Comparison of ENCODE assay signal across 10 mouse cellular contexts in the genomic region with DNA sequence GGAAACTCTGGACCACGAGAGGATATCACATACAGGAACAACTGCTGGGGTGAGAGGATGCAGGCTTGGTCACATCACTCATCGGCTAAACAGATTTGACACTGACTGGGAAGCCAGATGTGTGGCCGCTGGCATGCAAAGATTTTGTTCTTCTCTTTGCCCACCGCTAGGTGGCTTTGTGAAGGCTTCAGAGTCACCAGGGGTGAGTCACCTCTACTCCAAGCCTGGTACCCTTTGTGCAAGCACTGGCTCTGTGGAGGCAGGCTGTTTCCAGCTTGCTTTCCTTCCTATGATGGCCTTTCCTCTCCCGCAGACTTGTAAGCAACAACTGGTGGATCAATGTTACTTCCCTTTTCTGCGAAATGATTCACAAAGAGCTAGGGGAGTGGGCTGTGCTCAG.
A peak's percentile ranks its signal among the peaks of the same experiment; 100 is the strongest.
DNase-seq lines count a peak whose midpoint lies in the region; ATAC-seq and TF ChIP-seq lines count a peak whose summit lies in the region.
"Had no signal": no experiment of that assay in that cellular context is flagged by ENCODE, and none has a peak within 500 bp of the region (broad histone marks: within the 10 kb centered on the region; RNA-seq: fewer than 3 reads in every experiment).

No protein-coding gene starts in this region.

- H3K27me3 ChIP-seq in kidney, postnatal 0 days (ENCODE audit: insufficient read depth, low read length) = no peaks in the 10 kb centered on the region
- no peaks in the 10 kb centered on the region for H3K27me3 ChIP-seq in kidney, embryonic 15.5 days
- H3K27me3 ChIP-seq in MEL (ENCODE audit: control insufficient read depth in 1 of 2, insufficient read depth in 2 of 2, low read length in 2 of 2) = no peaks in the 10 kb centered on the region

- H3K4me3 ChIP-seq in kidney, postnatal 0 days (replicated peaks; ENCODE audit: low read depth, low read length) = no peak overlapping the region
- no peak overlapping the region for H3K4me3 ChIP-seq in kidney, embryonic 15.5 days (replicated peaks)
- H3K4me3 ChIP-seq in MEL (ENCODE audit: control insufficient read depth in 1 of 2, insufficient read depth in 1 of 2, low read depth in 2 of 2, low read length in 2 of 2) = no peak overlapping the region

- TF ChIP-seq EP300 in MEL (IDR thresholded peaks at IDR 0.05; ENCODE audit: low read depth in 1 of 2, low read length in 2 of 2) = no peak

- H3K36me3 ChIP-seq in kidney, postnatal 0 days (ENCODE audit: insufficient read depth, low read length) = no peaks in the 10 kb centered on the region
- H3K36me3 ChIP-seq in kidney, embryonic 15.5 days = peaks cover 23% of the 10 kb centered on the region
- peaks cover 0 to 2% of the 10 kb centered on the region in 2 experiments; a peak in 2 of 4 replicates for H3K36me3 ChIP-seq in MEL (ENCODE audit: control insufficient read depth in 1 of 2, insufficient read depth in 2 of 2, low read length in 2 of 2)

- WGBS in kidney, postnatal 0 days = 70% methylated on average over 6 of the region's 6 CpGs
- 64% methylated on average over 6 of the region's 6 CpGs for WGBS in kidney, embryonic 15.5 days

- H3K9ac ChIP-seq in kidney, postnatal 0 days (ENCODE audit: low read depth, low read length) = no peak overlapping the region
- no peak overlapping the region for H3K9ac ChIP-seq in kidney, embryonic 15.5 days
- no peak overlapping the region for H3K9ac ChIP-seq in MEL (ENCODE audit: control insufficient read depth, low read depth, low read length, poor library complexity, severe bottlenecking)

- peak; percentile 16 for DNase-seq in kidney, postnatal 0 days (ENCODE audit: low spot score)
- peak; percentile 44 for DNase-seq in MEL (ENCODE audit: low read depth, low spot score)
- DNase-seq in c-Kit-positive CD71-positive TER-119-negative erythroid progenitor cells, embryonic 14.5 days (ENCODE audit: low read depth) = peak; percentile 30
- DNase-seq in layer of hippocampus, postnatal 14 days (ENCODE audit: low spot score in 2 of 2) = no peak
- DNase-seq in gastrocnemius, postnatal 10 days = no peak
- no peak for DNase-seq in spleen, postnatal 14 days (ENCODE audit: low spot score in 2 of 2)
- DNase-seq: cerebellum, adult 11-12 months; right cerebral cortex, adult 18-20 months had no signal

- TF ChIP-seq RAD21 in MEL (IDR thresholded peaks at IDR 0.05; ENCODE audit: low read depth, low read length) = peak; percentile 21

- H3K4me1 ChIP-seq in kidney, postnatal 0 days (replicated peaks; ENCODE audit: insufficient read depth, low read length) = peaks cover 14% of the 10 kb centered on the region; the same call in 1 of the 2 replicates
- H3K4me1 ChIP-seq in kidney, embryonic 15.5 days = peaks cover 27% of the 10 kb centered on the region
- no peaks in the 10 kb centered on the region for H3K4me1 ChIP-seq in MEL (ENCODE audit: control insufficient read depth in 1 of 2, insufficient read depth in 2 of 2, low read length in 2 of 2)

- peak; percentile 52; the same call in 1 of the 2 replicates for TF ChIP-seq CTCF in kidney, postnatal 0 days (IDR thresholded peaks at IDR 0.05; ENCODE audit: low read depth)
- peak; percentile 24 to 48 (median 30); a peak in 4 of 6 replicates for TF ChIP-seq CTCF in MEL (IDR thresholded peaks at IDR 0.05 in 2 of 3, conservative IDR thresholded peaks at IDR 0.05 in 1 of 3; ENCODE audit: control insufficient read depth in 1 of 3, insufficient read depth in 1 of 3, low read depth in 2 of 3, low read length in 3 of 3, poor library complexity in 1 of 3, severe bottlenecking in 1 of 3)

- H3K9me3 ChIP-seq in kidney, postnatal 0 days (replicated peaks; ENCODE audit: low read length) = no peaks in the 10 kb centered on the region
- no peaks in the 10 kb centered on the region for H3K9me3 ChIP-seq in kidney, embryonic 15.5 days (replicated peaks)
- H3K9me3 ChIP-seq in MEL (replicated peaks; ENCODE audit: insufficient read depth, low read length) = no peaks in the 10 kb centered on the region

- ATAC-seq in kidney, postnatal 0 days (replicated peaks; ENCODE audit: low FRiP score, low read depth) = no peak
- ATAC-seq in kidney, embryonic 15.5 days (replicated peaks; ENCODE audit: low FRiP score) = no peak
- peak; percentile 37 for ATAC-seq in megakaryocyte, adult 5-6 weeks (ENCODE audit: poor library complexity, severe bottlenecking)

- no peak for TF ChIP-seq POLR2A in MEL (IDR thresholded peaks at IDR 0.05; ENCODE audit: control insufficient read depth in 1 of 2, insufficient read depth in 1 of 2, low read depth in 1 of 2, low read length in 2 of 2, poor library complexity in 1 of 2)

- H3K79me2 ChIP-seq in MEL (ENCODE audit: control insufficient read depth, insufficient read depth, low read length, poor library complexity) = no peaks in the 10 kb centered on the region

- no peak overlapping the region for H3K27ac ChIP-seq in kidney, postnatal 0 days
- no peak overlapping the region for H3K27ac ChIP-seq in kidney, embryonic 15.5 days
- H3K27ac ChIP-seq in MEL (ENCODE audit: control insufficient read depth, low read depth, low read length) = no peak overlapping the region

- H3K4me2 ChIP-seq in kidney, postnatal 0 days (ENCODE audit: low read length) = no peak overlapping the region
- H3K4me2 ChIP-seq in kidney, embryonic 15.5 days = no peak overlapping the region

TF ChIP-seq in MEL, 35 proteins besides CTCF, POLR2A, EP300 and RAD21:
- TF ChIP-seq SMC3 (IDR thresholded peaks at IDR 0.05; ENCODE audit: low read depth, low read length) (peak; percentile 49), USF2 (IDR thresholded peaks at IDR 0.05; ENCODE audit: borderline replicate concordance in 1 of 2, insufficient read depth in 1 of 2, low read depth in 1 of 2, low read length in 2 of 2) (no peak)

Comparison
In these comparisons a context has a peak if more than half of its experiments do, and no peak if none do; other contexts are left out.
1. DNase-seq: peak in kidney, postnatal 0 days (single experiment), MEL (single experiment) and c-Kit-positive CD71-positive TER-119-negative erythroid progenitor cells, embryonic 14.5 days (single experiment); none in layer of hippocampus, postnatal 14 days (0 of 2), gastrocnemius, postnatal 10 days (single experiment) and spleen, postnatal 14 days (0 of 2).